Mouse (Mus musculus) B cell, adult 2 months (primary cell): ENCODE data around the gene Abca1.

Experiments used
- DNase-seq, 2 experiments: peaks; one replicate each; pipeline ENCODE4 v3.0.0; 2022

Abca1 gene

DNA sequence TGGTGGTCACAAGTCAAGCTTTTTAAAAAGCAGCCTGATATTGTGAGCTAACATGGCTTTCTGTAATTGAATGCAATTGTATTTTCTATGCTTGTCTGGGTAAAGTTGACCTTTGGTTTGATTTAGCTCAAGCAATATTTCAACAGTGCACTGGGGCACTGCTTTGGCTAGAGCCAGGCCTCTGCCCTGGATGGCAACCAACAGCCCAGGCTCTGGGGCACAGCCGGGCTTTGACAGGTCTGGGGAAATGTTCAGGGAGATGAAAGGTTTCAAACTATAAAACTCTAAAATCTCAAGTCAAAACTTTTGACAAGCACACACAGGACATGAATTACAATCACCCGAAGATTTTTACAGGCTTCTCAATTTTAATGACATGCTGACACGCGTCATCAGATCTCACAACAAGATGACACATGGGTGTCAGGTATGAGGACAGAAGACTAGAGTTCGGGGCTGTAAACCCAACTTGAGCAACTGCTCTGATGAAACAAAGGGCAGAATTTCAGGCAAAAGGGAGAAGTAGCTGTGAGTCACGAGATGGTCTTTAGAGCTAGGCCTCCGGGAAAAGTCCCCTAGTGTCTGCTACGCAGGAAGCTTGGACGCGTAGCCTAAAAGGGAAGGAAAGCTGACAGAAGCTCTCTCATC, 39.5 kb downstream of the Abca1 start:
- DNase-seq: no peak

DNA sequence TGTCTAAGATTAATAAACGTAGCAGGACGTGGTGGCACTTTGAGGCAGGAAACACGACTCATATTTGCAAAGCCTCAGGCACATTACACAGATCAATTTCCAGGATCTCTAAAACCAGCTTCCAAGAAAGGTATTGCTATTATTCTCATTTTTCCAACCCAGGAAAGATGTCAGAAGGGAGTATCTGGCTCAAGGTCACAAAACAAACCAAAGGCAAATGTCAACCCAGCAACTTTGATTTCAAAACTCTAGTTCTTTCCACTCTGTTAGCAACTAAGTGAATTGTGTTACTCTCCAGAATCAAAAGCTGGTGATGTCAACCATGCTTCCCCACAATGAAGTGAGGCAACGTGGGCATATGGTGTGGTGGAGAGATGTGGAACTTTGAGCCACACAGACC, 41.1 kb downstream of the Abca1 start:
- DNase-seq: no peak

DNA sequence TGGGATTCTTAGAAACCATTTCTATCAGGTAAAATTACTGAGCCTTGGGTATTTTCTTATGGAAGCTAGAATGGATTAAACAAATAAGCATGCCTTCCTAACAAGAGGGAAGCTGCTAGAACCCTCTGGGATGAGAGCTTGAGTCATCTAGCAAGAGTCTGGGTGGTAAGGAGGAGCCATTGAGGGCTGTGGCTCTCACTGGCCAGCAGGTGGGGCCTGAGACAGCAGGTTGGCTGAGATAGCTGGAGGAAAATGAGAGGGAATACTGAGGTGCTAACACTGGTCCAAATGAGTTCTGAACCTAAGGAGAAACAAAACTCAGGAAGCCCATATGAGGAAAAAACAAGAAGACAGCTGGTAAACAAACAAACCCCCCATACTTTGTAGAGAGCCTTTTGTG, 42.1 kb downstream of the Abca1 start:
- DNase-seq: peak in 1 of 2 experiments; percentile 9

DNA sequence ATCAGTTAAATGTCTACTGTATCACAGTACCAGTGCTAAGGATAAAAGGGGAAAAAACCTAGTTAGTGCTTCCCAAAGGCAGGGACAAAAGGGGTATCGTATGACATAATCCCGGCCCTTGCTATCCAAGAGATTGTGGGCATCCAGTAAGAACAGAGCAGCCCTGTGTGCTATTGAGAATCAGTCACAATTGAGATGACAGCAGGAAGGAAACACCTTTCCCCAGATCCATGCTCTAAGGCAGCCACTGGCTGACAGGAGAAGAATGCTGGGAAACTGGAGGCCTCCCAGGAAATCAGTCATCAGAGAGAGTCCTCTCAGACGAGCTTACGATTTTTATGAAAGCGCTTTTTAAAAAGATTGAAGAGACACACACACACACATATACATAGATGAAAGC, 42.6 kb downstream of the Abca1 start:
- no peak for DNase-seq

DNA sequence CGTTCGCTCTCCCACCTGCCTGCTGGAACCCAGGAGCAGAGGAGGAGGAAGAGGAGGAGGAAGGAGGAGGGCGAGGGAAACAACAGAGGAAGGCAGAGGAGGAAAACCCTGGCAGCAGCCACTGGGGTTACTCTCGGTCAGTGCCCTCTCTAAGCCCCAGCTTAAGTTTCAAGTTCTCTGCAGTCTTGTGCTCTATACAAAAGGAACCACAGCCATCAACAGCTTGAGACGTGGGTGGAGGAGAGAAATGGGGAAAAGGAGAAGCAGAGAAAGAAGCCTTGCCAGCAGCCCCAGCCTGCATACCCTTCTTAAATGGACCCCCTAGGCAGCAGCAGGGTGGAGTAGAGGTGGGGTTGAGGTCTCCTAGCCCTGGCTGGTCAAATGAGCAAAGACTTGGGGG, 43.8 kb downstream of the Abca1 start:
- DNase-seq: peak; percentile 31 to 32

DNA sequence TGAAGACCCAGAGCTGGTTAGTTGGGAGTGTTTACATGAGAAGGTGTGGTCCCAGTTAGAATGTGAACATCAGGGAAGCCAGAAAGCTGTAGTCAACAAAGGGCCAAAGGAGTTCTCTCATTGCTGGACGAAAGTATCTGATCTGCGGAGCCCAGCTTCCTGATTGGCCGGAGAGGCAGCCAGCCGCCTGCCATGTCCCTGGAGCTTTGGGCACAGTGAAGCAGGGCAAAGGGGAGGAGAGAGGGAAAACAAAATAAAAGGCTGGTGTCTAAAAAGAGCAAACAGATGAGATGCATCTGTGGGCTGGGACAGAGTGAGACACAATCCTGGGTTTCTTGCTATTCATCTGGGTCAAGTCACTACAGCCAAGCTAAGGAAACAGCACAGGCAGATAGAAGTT, 44.3 kb downstream of the Abca1 start:
- no peak for DNase-seq

DNA sequence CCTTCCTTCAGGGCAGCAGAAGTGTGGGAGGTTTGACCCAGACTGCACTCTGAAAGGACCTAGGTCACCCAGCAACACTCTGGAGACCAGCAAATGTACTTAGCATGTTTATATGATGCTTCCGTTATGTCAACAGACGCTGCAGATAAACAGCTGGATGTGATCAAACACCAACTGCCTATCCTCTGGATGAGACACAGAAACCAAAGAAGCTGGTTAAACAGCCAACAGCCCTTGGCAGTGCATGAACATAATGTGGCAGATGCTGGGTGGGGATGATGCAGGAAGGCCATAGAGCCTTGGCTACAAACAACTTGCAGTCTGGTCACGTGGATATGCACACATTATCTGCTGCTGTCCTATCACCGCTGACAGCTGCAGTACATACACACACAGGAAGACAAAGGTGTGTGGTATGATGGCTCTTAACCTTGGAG, 47.8 kb downstream of the Abca1 start:
- DNase-seq: no peak

DNA sequence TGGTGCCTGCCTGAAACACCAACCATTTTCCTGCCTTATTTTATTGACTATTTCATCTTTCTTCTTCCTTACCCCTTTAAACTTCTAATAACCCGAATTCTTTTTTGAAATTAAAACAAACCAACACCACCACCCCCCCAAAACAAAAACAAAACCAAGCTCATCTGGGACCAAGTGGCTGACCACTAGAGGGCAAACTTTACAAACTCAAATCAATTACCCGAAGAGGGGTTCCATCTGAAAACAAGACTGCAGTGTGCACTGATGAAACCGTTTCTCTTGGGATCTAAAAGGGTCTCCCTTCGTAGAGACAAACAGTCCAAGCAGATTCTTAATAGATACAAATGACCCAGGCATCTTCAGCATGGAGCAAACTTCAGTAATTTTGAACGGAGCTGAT, 49.3 kb downstream of the Abca1 start:
- peak; percentile 27 to 28 for DNase-seq

DNA sequence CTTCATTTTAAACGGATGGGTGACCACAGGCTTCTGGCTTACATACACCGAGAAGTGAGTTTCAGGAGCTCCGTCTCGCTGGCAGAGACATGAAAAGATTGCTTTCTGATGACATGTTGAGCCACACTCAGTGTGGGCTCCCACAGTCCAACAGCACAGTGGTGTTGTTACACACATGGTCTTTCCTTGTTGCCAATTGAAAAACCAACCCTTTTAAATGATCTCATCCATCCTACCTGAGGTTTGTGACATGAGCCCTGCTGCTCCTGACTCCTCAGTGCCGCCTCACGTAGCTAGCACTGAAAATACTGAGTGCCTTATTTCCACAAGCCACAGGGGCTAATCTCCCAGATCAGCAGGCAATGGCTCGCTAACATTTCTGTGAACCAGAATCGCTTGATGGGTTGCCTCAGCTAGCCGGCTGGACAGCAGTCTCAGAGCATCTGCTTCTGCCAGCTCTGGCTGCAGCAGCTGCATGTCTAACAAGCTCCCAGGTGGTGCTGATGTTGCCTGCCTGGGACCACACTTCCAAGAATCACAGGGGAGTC, 50.2 kb downstream of the Abca1 start:
- no peak for DNase-seq

DNA sequence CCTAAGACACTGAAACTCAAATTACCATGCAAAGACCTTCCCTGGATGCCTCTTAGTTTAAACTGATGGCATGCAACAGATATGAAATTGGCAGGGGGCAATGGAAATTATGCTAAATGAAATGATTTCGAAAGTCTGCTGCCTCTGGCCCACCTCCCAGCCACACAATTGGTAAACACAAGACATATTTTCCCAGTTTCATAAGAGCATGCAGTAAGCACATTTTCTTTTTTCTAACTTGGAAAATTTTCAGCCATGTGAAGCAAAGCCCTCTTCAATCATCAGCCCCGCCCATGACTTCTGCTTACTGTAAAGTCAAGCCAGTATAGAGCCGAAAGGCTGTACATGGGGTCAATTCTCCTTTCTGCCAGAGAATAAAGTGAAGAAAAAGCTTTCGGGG, 51.5 kb downstream of the Abca1 start:
- no peak for DNase-seq

DNA sequence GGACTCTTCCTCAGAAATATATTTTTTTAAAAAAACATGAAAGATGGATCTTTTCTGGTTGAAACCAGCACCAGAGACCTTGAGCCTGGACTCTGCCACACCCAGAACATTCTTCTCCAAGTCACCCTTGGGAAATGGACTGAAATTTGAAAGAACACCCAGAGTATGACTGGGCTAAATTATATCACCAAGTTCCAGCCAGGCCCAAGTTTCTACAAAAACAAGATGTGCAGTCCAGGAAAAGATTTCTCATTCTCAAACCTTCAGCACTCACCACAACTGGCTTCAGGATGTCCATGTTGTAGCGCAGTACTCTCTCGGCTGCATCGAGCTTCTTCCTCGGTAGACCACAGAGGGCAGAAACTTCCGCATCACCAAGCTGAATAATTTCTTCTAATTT, 53.0 kb downstream of the Abca1 start:
- no peak for DNase-seq

DNA sequence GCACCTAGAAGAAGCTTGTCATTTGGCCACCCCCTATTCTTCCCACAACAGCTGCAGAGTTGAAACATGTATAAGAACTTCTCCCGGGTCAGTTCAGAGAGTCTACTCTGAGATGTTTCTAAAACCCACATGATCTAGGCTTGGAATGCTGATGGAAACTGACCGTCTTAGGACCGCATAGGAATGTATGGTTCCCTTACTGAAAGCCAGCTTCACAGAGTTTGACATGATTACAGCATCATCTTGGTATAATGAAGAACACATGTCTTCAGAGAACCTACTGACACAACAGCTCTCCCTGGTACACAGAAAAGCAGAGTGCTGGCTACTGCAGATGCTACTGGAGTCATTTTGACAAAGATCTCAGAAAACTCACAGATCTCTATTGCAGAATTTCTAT, 53.6 kb downstream of the Abca1 start:
- no peak for DNase-seq

DNA sequence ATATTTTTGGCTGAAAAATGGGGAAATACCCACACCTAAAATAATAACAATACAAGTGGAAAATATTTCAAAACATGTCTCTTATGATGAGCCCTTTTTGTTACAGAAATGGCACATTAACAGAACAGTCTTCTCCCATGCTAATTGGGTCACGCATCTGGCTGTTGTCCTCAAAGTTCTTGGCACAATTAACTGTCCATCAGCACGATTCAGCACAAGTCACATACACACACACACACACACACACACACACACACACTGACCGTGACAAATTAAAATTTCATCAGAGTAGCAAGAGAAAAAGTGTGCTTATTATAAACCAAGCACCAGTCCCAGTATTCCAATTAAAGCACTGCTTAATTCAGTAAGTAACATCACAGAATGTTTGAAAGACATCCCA, 55.1 kb downstream of the Abca1 start:
- DNase-seq: no peak

DNA sequence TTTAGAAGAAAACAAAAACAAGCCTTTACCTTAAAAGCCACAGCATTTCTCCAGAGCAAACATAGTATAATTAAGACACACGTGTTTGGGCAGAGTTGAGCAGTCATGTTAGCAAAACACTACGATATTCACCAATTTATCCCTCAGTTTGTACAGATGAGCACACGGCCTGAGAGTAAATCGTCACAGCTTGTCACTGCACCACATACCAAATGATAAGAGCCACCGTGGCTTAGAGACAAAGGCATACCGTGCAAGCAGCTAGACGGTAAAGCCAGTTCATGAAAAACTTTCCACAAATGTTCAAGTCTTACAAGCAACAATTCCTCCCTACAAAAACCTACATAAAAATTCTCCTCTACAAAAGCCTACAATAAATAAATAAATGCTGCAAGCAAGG, 57.2 kb downstream of the Abca1 start:
- no peak for DNase-seq

DNA sequence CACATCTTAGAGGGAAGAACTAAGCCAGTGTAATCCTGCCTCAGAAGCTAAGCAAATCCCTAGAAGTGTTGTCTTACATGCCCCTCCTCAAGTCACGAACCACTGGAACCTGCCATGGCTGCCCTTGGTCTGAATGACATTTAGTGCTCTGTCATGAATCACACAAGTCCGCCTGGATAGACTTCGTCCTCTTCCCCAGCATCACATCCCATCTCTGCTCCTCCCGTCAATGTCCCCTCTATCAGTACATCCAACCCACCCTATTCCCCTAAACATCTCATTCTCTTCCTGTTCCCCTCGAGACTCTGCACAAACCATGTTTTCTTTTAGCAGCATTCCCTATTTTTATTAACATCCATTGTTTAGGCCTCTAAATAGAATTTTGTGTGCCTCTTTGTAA, 58.4 kb downstream of the Abca1 start:
- DNase-seq: no peak

DNA sequence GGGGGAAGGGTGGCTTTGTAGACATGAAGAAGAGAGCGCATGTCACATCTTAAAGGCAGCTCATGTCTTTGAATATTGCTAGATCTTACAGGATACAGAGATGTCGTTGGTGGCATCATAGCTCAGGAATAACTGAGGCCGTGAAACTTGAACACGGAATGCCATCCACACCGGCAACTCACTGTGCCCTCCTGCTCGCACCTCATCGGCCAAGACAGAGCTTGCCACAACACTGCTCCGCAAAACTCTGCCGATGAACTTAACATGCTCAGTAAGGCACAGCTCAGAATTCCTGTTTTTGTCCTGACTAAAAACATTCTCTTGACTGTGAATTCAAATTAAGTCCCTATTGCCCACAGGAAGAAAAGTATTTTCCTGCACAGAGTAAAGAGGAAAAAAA, 59.2 kb downstream of the Abca1 start:
- no peak for DNase-seq

DNA sequence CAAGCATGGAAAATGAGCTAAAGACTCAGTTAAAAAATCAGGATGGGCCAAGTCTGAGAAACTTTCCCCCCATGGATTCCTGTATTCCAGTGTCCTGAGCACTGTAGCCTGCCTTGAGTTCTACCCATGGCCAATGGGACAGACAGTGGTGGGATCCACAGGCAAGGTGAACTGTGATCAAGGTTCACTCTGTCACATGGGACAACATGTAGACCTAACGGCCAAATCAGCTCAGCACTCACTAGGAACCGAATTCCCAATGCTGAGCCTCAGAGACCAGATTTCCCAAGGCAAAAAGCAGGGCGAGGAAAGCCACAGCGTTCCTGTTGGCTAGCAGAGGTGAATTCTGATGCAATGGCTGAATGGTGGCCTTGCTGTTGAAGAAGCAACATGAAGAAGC, 64.8 kb downstream of the Abca1 start:
- DNase-seq: no peak

DNA sequence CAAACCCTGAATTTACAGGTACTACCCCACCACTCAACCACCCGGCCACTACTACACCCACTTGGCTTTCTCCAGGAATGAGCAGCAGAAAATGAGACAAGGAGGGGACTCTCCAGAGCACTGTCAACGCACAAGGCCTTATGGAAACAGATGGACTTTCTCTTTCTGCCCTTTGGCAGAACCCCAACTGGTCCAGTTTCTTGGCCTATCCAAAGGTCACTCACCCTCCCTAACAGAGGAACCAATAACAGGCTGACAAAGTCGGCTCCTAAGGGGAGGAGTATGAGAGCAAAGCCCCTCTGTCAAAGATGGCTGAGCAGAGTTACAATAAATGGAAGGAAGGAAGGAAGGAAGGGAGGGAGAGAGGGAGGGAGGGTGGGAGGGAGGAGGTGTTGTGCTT, 65.4 kb downstream of the Abca1 start:
- no peak for DNase-seq

DNA sequence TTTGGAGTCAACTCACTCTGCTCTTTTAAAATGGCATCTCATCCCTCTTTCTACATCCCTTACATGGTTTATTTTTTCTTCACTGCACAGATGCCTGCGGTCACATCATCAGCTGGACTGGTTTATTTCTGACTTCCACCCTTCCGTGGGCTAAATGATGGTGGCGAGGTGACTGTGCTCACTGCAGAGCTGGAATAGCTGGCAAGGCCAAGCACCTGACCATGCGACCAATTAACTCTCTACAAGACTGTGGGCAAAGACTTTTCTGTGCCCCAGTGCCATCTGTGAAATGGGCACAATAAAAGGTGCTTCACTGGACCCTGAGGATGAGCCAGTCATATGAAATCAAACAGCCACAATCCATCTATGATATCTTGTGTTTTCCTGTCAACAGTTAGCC, 66.1 kb downstream of the Abca1 start:
- no peak for DNase-seq

DNA sequence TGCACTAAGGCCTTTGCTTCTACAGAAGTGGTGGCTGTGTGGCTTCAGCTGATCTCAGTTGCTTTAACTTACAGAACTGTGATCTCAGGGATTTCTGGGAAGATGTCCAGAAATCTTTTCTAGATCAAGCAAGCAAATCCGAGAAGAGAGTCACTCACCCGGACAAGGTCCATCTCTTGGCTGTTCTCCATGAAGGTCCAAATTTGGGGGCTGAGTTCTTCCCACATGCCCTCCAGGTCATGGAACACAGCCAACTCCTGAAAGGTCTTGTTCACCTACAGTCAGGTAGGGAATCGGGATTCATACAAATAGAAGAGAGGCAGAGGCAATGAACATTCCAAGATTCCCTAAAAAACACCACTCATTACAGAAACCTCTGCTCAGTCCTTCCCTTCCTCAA, 70.1 kb downstream of the Abca1 start:
- DNase-seq: no peak

DNA sequence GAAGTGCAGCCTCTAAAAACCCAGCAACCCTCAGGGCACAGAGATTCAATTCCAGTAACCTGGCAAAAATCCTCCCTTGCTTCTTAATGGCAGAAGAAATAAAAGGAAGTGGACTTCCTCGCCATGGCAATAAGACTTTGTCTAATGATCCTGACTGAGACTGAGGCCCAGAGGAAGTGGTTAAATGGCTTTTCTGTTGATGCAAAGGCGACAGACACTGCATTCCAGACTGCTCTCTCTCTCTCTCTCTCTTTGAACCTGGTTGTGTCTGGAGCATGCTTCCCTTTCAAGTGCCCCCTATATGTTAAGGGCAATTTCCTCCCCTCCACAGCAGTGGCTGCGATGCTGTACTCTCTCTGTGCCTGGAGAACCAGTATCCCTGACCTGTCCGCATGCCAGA, 70.7 kb downstream of the Abca1 start:
- no peak for DNase-seq

DNA sequence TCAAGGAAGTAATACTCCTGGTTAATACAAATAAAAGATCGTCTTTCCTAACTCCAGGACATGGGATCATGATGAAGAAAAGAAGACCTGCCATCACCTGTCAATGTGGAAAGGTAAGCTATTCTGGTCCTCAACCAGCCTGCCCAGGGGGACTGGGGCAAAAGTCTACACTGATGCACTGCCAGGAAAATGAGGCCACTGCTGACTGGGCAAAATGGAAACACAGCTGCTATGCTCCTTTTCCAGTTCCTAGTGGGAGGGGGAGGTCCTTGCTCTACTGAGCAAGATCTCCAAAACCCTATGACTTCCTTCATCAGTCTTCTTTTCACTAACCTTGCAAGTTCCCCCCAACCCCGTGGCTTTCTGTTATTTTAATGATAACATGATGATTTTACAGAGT, 73.1 kb downstream of the Abca1 start:
- no peak for DNase-seq

DNA sequence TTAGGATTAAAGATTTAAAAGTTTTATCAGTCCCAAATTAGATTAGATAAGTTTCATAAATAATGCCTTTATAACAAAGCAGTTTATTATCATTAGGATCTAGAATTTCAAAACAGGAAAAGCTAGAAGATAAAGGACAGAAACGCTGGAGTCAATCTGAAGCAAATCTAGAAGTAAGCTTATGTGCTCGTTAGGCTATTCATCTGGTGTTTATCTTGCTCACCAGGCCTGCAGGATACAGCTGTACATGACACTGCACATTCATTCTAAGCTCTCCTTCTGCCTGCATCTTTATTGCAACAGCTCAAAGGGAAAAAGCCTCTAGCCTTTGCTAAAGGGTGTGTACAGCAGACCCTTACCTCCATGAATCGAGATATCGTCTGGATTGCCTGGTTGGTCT, 74.1 kb downstream of the Abca1 start:
- DNase-seq: no peak

DNA sequence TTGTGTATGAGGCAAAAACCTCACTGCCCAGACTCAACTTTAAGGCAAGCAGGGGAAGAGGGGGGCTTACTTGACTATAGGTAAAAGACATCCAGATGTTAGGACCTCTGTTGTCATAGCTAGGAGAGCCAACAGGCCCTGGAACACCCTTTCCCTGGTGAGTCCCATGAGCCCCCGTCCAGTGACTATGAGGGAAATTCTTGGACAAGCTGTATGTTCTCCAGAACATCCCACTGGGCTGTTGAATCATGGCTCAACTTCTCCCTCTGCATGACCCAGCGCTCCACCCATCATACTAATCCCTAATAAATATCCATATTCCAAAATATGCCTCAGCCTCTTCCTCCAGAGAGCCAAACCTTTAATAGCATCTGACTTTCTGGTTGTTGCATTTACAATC, 76.6 kb downstream of the Abca1 start:
- no peak for DNase-seq

DNA sequence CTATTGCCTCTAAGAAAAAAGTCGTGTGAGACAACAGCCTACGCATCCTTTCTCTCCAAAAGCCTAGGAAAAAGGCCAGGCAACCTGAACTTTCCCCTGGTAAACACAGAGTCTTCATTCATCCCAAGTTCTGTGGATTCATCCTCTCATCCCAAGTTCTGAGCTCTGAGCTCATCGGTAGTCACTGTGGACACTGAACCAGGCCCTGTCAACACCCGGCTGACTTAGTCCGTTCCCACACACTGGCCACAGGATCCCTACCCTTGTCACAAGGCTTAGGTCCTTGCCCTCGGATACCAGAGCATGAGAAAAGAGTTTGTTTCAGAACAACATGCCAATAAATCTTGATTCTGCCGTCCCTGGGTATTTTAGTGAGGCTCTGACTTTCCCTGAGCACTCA, 77.2 kb downstream of the Abca1 start:
- DNase-seq: no peak

DNA sequence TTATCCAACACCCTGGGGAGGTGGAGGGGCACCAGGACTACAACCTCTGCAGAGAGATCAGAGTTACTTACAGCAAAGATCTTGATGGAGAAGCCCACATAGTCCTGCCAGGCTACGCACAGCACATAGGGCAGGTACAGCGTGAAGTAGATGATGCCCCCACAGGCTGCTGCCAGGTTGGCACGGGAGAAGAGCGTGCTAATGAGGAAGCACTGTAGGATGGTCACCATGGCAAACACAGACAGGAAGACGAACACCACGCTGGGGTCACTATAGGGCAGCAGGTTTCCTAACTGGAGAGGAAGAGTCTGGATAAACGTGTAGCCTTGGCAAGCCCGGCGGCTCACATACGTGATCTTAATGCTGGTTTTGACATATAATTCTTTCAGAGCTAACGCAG, 77.8 kb downstream of the Abca1 start:
- DNase-seq: no peak
